Mouse (Mus musculus) telencephalon, adult 2 months (tissue): ENCODE data around the gene Trim9.

Experiments
- DNase-seq: peaks from one replicate; pipeline ENCODE4 v3.0.0-alpha.2; 2011; ENCODE audit warnings: low read depth, low spot score

The Trim9 gene

GRCm38 (mm10) chr12:70347202-70347841 lies at the start of gene Trim9:
Gene Trim9, minus strand, starts transcription at chr12:70347614.
- peak; percentile 98 for DNase-seq

DNA sequence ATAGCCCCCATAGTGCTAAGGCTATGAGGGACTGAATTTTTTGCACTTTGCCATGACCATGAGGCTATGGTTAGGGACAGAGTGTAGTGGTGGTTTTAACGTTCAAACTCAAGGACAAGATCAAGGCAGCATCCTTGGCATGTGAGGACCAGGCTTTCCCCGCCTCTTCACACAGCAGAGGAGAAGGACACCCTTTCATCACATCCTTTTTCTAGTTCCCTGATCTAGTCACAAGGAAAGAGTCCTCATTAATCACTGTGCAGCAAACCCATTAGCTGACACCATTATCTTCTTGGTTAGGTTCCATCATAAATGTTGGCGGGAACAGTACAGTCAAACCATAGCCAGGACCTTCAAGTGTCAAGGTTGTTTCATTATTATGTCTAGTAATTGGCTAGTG lies 47.6 kb upstream of the Trim9 start:
- DNase-seq: no peak

GRCm38 (mm10) chr12:70391236-70391635 lies 43.8 kb upstream of the Trim9 start:
- DNase-seq: no peak

- DNase-seq: no peak
Observed at GRCm38 (mm10) chr12:70374976-70375375, 27.6 kb upstream of the Trim9 start.

DNA sequence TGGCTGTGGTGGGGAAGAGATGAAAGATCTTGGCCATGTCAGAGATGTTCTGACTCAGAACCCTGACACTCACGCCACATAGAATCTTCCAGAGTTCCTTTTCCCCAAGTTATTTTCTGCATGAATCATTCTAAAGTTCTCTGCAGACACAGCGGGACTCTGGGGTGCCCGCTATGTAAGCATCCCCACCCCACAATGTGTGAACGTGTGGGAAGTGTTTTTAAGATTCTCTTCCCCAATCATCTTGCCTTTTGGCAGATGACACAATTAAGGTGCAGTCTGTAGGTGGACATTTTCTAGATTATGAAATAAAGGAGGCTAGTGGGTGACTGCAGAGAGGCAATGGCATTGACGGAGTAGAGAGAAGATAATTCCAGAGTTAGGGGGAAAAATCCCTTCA lies 25.5 kb upstream of the Trim9 start:
- DNase-seq: peak; percentile 86

- DNase-seq: peak; percentile 71
Observed at GRCm38 (mm10) chr12:70369348-70369747, 21.9 kb upstream of the Trim9 start.

DNA sequence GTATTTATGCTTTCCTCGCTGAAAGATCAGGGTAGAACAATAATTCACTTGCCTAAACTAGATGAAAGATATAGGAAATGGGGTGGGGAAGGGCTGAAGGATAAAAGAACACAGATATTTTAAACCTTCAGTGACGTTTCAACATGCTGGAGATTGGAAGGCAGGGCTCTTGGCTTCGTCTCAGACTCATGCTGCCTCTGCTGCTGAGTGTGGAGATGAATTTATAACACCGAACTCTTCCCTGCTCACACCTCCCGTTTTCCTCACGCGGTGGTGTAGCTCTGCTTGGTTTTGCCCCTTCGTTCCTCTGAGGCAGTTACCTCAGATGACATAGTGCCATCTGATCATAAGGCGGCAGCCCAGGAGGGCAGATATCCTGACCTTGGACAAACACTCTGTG lies 21.4 kb upstream of the Trim9 start:
- peak; percentile 87 for DNase-seq

DNA sequence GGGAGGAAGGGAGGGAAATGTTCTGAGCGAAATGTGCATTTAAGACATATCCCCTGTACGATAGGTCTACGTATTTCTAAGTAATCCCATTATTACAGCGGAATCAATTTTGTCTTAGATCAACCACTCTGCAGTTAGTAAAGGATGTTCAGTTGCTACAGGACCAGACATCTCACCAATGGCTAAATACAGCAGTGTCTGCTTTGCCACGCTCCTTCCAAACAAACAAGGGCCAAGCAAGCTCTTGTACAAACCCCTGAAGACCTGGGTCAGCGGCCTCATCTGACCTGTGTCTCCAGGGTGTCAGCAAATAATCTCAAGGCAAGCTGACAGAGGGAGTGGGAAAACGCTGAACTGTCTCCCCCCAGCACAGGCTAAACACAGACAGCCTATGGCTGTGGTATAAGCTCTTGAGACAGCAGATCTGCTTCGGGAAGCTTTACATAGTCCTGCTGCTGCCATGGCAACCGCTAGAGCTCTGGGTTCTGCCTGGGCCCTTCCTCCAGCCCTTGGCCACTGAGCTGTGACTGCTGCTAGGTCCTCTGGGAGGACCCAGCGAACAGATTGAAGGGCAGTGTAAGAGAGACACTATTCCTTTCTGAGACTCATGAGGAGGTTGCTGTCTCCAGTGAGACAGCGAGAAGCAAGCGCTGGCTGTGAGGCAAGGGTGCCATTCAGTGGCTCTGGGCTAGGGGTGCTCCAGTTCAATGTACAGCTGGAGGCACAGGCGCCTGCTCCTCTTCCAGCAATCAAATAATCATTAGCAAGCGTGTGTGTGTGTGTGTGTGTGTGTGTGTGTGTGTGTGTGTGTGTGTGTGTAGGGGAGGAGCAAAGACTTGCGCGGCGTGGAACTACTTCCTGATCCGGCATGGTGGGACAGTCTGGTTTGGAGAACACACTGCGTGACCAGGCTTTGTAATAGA lies 20.2 kb upstream of the Trim9 start:
- DNase-seq: peak; percentile 89

- no peak for DNase-seq
Observed at GRCm38 (mm10) chr12:70363016-70363415, 15.6 kb upstream of the Trim9 start.

- no peak for DNase-seq
Observed at GRCm38 (mm10) chr12:70360276-70360675, 12.9 kb upstream of the Trim9 start.

DNA sequence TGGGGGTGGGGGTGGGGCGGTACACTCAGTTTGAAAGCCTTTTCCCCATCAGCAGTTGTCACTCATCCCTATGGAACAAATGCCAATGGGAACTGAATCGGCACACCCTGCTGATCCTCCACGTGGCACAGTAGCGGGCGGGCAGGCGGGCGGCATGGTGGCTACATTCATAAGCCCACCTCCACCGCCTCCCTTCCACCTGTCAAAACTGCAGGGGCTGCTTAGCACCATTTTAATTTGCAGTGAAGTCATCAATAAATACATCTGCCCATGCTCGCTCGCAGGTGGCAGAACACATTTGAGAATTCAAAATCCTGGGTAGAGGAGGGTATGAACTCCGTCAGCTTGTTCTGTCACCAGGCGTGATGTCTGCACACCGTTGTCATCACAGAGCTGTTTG lies 12.0 kb upstream of the Trim9 start:
- DNase-seq: peak; percentile 56

DNA sequence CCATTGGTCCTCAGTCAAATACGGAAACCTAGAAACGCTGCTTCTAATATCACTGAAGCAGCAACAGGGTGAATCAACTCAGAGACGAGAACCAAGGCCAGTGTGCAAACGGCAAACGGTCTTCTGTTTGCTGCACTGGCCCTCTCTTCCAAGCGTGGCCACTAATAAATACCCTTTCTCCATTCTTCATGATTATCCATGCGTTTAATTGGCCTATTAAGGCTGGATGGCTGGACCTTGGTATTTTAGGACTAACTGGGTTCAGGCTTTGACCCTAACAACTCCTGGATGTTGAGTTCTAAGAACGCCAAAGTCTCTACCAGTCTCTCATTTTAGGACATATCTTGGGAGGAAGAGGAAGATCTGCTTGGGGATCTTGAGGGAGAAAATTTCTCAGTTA lies 7.5 kb upstream of the Trim9 start:
- no peak for DNase-seq

- peak; percentile 68 for DNase-seq
Observed at GRCm38 (mm10) chr12:70350490-70350889, 3.1 kb upstream of the Trim9 start.

- no peak for DNase-seq
Observed at GRCm38 (mm10) chr12:70349788-70350187, 2.4 kb upstream of the Trim9 start.

DNA sequence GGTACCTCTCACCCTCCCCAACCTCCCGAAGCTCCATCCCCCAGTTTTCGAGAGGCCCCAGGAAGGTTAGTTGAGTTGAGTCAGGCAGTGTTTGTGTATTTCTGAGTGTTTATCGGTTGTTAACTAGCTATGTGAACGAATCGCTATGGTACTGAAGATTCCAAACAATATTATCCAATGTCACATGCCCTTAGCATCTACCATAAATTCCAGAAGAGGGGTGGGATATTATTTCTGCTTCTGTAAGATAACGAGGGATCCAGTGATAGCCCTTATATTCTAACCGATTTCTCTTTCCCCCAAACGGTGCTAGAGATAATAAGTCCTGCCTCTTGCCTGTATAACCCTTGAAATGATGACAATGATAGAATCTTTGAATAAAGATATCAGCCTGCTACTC lies 612 bp upstream of the Trim9 start:
- DNase-seq: no peak

- peak; percentile 66 for DNase-seq
Observed at GRCm38 (mm10) chr12:70346139-70347026, 1.0 kb downstream of the Trim9 start.

DNA sequence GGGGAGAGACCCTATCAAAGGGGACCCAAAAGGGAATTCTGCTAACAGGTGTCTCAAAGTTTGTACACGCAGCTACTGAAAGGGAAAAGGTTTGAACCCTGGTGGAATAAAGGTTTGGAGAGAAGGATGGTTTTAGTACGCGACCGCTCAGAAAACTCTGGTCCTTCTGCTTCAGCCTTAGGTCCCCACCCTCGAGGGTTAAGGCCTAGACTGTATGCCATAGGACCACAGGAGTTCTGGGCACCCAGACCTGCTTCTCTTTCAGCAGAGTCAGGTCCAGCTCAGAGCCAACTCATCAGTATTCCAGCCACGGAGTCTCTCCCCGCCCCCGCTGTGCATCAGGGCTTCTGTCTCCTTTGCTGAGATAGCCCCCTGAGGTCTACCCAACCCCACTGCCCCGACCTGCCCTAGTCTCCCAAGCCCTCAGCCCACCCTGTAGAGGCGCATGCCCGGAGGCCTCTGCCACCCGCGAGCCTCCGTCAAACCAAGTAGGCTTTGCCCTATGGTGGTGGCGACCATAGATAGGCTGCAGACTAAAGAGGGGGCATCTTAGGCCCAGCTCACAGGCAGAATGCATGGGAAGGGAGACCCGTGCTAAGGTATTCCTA lies 1.8 kb downstream of the Trim9 start:
- DNase-seq: no peak

GRCm38 (mm10) chr12:70335176-70335575 lies 12.2 kb downstream of the Trim9 start:
- no peak for DNase-seq

GRCm38 (mm10) chr12:70333253-70333805 lies 14.1 kb downstream of the Trim9 start:
- DNase-seq: no peak

- no peak for DNase-seq
Observed at GRCm38 (mm10) chr12:70329059-70329458, 18.4 kb downstream of the Trim9 start.

DNA sequence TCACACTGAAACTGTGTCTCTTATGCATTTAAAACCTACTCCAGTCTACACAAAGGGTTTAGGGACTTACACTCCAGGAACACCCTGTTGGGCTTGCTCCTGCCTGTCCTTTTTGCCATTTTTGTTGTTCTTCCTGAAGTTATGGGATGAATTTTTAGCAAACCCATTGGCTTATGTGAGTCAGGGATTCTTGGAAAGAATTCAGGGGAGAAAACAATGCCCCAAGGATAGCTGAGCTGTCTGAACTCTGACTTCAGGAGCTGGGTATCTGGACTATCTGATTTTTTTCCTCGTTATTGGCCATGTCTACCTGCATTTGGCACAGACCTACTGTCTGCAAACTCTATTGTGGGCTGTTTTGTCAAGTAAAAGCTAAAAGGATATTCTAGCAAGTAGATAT lies 20.5 kb downstream of the Trim9 start:
- no peak for DNase-seq
